ENCODE assay signal across 8 mouse cellular contexts in genomic region chr15:99392486-99393385, GRCm38 (mm10). TPM values are rescaled to one million over a fixed set of nuclear protein-coding genes. Genes with fewer than 3 reads are reported as not detected.
DNase-seq lines count a peak whose midpoint lies in the region; ATAC-seq and TF ChIP-seq lines count a peak whose summit lies in the region.

Gene Tmbim6 (plus strand): TSS chr15:99392882.

- DNase-seq in heart, postnatal 10 days: peak; percentile 99 to 100
- DNase-seq in large intestine, adult 2 months (ENCODE audit: low read depth, low spot score): peak; percentile 99
- DNase-seq in liver, postnatal 0 days: peak; percentile 99
- DNase-seq in testis, postnatal 10 days (ENCODE audit: low spot score): peak; percentile 98

- no peaks in the 10 kb centered on the region for H3K27me3 ChIP-seq in ES-Bruce4 (ENCODE audit: control insufficient read depth, insufficient read depth, low read length, poor library complexity, severe bottlenecking)
- H3K27me3 ChIP-seq in forebrain, embryonic 13.5 days: no peaks in the 10 kb centered on the region
- H3K27me3 ChIP-seq in liver, postnatal 0 days (ENCODE audit: insufficient read depth, low read length): no peaks in the 10 kb centered on the region
- no peaks in the 10 kb centered on the region for H3K27me3 ChIP-seq in neural tube, embryonic 14.5 days (ENCODE audit: control insufficient read depth, insufficient read depth, low read length)

- peak within 1 kb of the TSS; percentile 97 for H3K4me2 ChIP-seq in forebrain, embryonic 13.5 days
- peak within 1 kb of the TSS; percentile 72 for H3K4me2 ChIP-seq in liver, postnatal 0 days (ENCODE audit: low read depth, low read length)
- H3K4me2 ChIP-seq in neural tube, embryonic 14.5 days (ENCODE audit: low read depth, low read length): peak within 1 kb of the TSS; percentile 92

- peak within 1 kb of the TSS; percentile 71 for H3K9ac ChIP-seq in ES-Bruce4 (ENCODE audit: low read depth, poor library complexity, severe bottlenecking)
- peak within 1 kb of the TSS; percentile 92 for H3K9ac ChIP-seq in forebrain, embryonic 13.5 days
- peak within 1 kb of the TSS; percentile 98 for H3K9ac ChIP-seq in liver, postnatal 0 days (replicated peaks)
- H3K9ac ChIP-seq in neural tube, embryonic 14.5 days (replicated peaks; ENCODE audit: low read depth, low read length): peak within 1 kb of the TSS; percentile 75

- no peak within 1 kb of the TSS for H3K27ac ChIP-seq in ES-Bruce4 (ENCODE audit: insufficient read depth, low read length)
- H3K27ac ChIP-seq in forebrain, embryonic 13.5 days: peak within 1 kb of the TSS; percentile 79
- H3K27ac ChIP-seq in liver, postnatal 0 days (ENCODE audit: low read depth): peak within 1 kb of the TSS; percentile 100
- peak within 1 kb of the TSS; percentile 90 for H3K27ac ChIP-seq in neural tube, embryonic 14.5 days (ENCODE audit: low read depth, low read length)

- peak within 1 kb of the TSS; percentile 92 for H3K4me3 ChIP-seq in ES-Bruce4 (ENCODE audit: low read depth, low read length)
- H3K4me3 ChIP-seq in forebrain, embryonic 13.5 days: peak within 1 kb of the TSS; percentile 85
- peak within 1 kb of the TSS; percentile 94 for H3K4me3 ChIP-seq in liver, postnatal 0 days (ENCODE audit: low read depth, low read length)
- H3K4me3 ChIP-seq in neural tube, embryonic 14.5 days (ENCODE audit: low read depth, low read length): peak within 1 kb of the TSS; percentile 83

- intact Hi-C loops in heart, postnatal 10 days (cut with DNase I): no loop called here

- no peak for TF ChIP-seq CTCF in ES-Bruce4 (IDR thresholded peaks at IDR 0.05; ENCODE audit: low read depth, low read length)
- peak; percentile 18; the same call in 1 of the 2 replicates for TF ChIP-seq CTCF in liver, postnatal 0 days (IDR thresholded peaks at IDR 0.05; ENCODE audit: low read depth)

- no peaks in the 10 kb centered on the region for H3K4me1 ChIP-seq in ES-Bruce4 (ENCODE audit: control insufficient read depth, insufficient read depth, low read length)
- peaks cover 43% of the 10 kb centered on the region for H3K4me1 ChIP-seq in forebrain, embryonic 13.5 days
- H3K4me1 ChIP-seq in liver, postnatal 0 days (ENCODE audit: insufficient read depth): peaks cover 47% of the 10 kb centered on the region
- peaks cover 31% of the 10 kb centered on the region for H3K4me1 ChIP-seq in neural tube, embryonic 14.5 days (ENCODE audit: control insufficient read depth, insufficient read depth, low read length)

- no peaks in the 10 kb centered on the region for H3K36me3 ChIP-seq in ES-Bruce4 (ENCODE audit: control insufficient read depth, insufficient read depth, low read length, poor library complexity, severe bottlenecking)
- no peaks in the 10 kb centered on the region for H3K36me3 ChIP-seq in forebrain, embryonic 13.5 days (ENCODE audit: poor library complexity, severe bottlenecking)
- no peaks in the 10 kb centered on the region for H3K36me3 ChIP-seq in liver, postnatal 0 days (replicated peaks; ENCODE audit: insufficient read depth, low read length)
- no peaks in the 10 kb centered on the region for H3K36me3 ChIP-seq in neural tube, embryonic 14.5 days (ENCODE audit: control insufficient read depth, insufficient read depth, low read length)

- H3K9me3 ChIP-seq in ES-Bruce4 (replicated peaks; ENCODE audit: control insufficient read depth, insufficient read depth, low read length, poor library complexity, severe bottlenecking): no peaks in the 10 kb centered on the region
- no peaks in the 10 kb centered on the region for H3K9me3 ChIP-seq in forebrain, embryonic 13.5 days (replicated peaks)
- no peaks in the 10 kb centered on the region for H3K9me3 ChIP-seq in liver, postnatal 0 days (ENCODE audit: low read length)
- no peaks in the 10 kb centered on the region for H3K9me3 ChIP-seq in neural tube, embryonic 14.5 days (ENCODE audit: control insufficient read depth, low read length)

- TF ChIP-seq EP300 in ES-Bruce4 (IDR thresholded peaks at IDR 0.05; ENCODE audit: insufficient read depth, low read depth, low read length): no peak
- peak; percentile 21 for TF ChIP-seq EP300 in liver, postnatal 0 days (IDR thresholded peaks at IDR 0.05; ENCODE audit: low read depth)

- TF ChIP-seq POLR2A in ES-Bruce4 (IDR thresholded peaks at IDR 0.05; ENCODE audit: insufficient read depth, low read length): peak; percentile 72

- peak; percentile 99 for ATAC-seq in cerebellum, adult (ENCODE audit: insufficient number of reproducible peaks, low FRiP score, low TSS enrichment)
- peak; percentile 100 for ATAC-seq in forebrain, embryonic 13.5 days
- ATAC-seq in liver, postnatal 0 days: peak; percentile 89
- ATAC-seq in neural tube, embryonic 14.5 days (ENCODE audit: low read depth): peak; percentile 100

- under 1% methylated on average over 51 of the region's 51 CpGs for whole genome bisulfite sequencing in forebrain, embryonic 13.5 days
- WGBS in large intestine, adult 2 months: under 1% methylated on average over 51 of the region's 51 CpGs
- under 1% methylated on average over 49 of the region's 51 CpGs for WGBS in liver, postnatal 0 days (ENCODE audit: insufficient replicate concordance)
- WGBS in neural tube, embryonic 14.5 days: 0% methylated on average over 50 of the region's 51 CpGs

RNA-seq across cellular contexts. Expression of gene Tmbim6, which starts in this region (rescaled TPM):
- 429 and 499 TPM in 2 replicates for polyA plus RNA-seq in ES-Bruce4 (2011; ENCODE audit: insufficient read depth, insufficient read length, low read depth, missing spikeins)
- 227 and 249 TPM in 2 replicates for polyA plus RNA-seq in forebrain, embryonic 13.5 days (2015; fragmentation: Nextera tagmentation; extraction: Ambion mirVana)
- 100 to 1,000 TPM; 225 to 229 TPM for total RNA-seq in heart, postnatal 10 days (2021)
- polyA plus RNA-seq in large intestine, adult 2 months (2012; rRNA removed): 1,095 and 1,343 TPM in 2 replicates
- polyA plus RNA-seq in liver, postnatal 0 days (2015; fragmentation: Nextera tagmentation; extraction: Ambion mirVana): 566 and 586 TPM in 2 replicates
- polyA plus RNA-seq in neural tube, embryonic 14.5 days (2014; fragmentation: Nextera tagmentation; extraction: Ambion mirVana): 245 and 257 TPM in 2 replicates
